Mouse (Mus musculus) forebrain, embryonic 11.5 days (tissue): ENCODE measurements around the gene Ppp2r5c. TPM values are rescaled to one million over a fixed set of nuclear protein-coding genes. Genes with fewer than 3 reads are reported as not detected.

ENCODE experiments used
- ATAC-seq: fragments of 200-750 bp; cut with Nextera tagmentation; replicated peaks from 2 replicates; pipeline ENCODE4 v1.8.0; 2017; ENCODE audit warnings: moderate TSS enrichment; ENCODE audit not compliant: low FRiP score
- DNase-seq: peaks from one replicate; pipeline ENCODE4 v3.0.0-alpha.2; 2017; ENCODE audit warnings: low spot score
- H3K27ac ChIP-seq: fragments of 300-500 bp; sonication (generic); 2 replicates; pipeline ENCODE4 v1.5.1; 2014; ENCODE audit warnings: low read depth, low read length
- H3K27me3 ChIP-seq: fragments of 300-500 bp; sonication (generic); 2 replicates; pipeline ENCODE4 v1.6.1; 2014; ENCODE audit warnings: mild to moderate bottlenecking, low read length, mixed read lengths; ENCODE audit not compliant: control insufficient read depth, insufficient read depth
- H3K36me3 ChIP-seq: fragments of 300-500 bp; sonication (generic); 2 replicates; pipeline ENCODE4 v1.6.1; 2014; ENCODE audit warnings: mild to moderate bottlenecking, low read length, moderate library complexity, mixed read lengths; ENCODE audit not compliant: control insufficient read depth, insufficient read depth
- H3K4me1 ChIP-seq: fragments of 300-500 bp; sonication (generic); replicated peaks from 2 replicates; pipeline ENCODE4 v1.6.1; 2014; ENCODE audit warnings: low read length, mixed read lengths; ENCODE audit not compliant: control insufficient read depth, insufficient read depth
- H3K4me2 ChIP-seq: fragments of 300-500 bp; sonication (generic); 2 replicates; pipeline ENCODE4 v1.6.1; 2014; ENCODE audit warnings: low read depth, mild to moderate bottlenecking, low read length, moderate library complexity, mixed read lengths; ENCODE audit not compliant: severe bottlenecking
- H3K4me3 ChIP-seq: fragments of 300-500 bp; sonication (generic); 2 replicates; pipeline ENCODE4 v1.5.1; 2014; ENCODE audit warnings: low read depth, low read length
- H3K9ac ChIP-seq: fragments of 300-500 bp; sonication (generic); 2 replicates; pipeline ENCODE4 v1.6.1; 2014; ENCODE audit warnings: low read length
- H3K9me3 ChIP-seq: fragments of 300-500 bp; sonication (generic); 2 replicates; pipeline ENCODE4 v1.6.1; 2016; ENCODE audit warnings: low read length, mixed read lengths; ENCODE audit not compliant: control insufficient read depth
- WGBS: fragments of 180-500 bp; shearing (Covaris S2); extraction: QIAGEN DNeasy Blood & Tissue Kit; methylation state at CpG from one replicate; pipeline ENCODE4 v1.1.7; 2014; 5-methylcytosine and 5-hydroxymethylcytosine counted together
- polyA plus RNA-seq: library from polyadenylated mRNA; unstranded; fragments of >200 nt; fragmentation: Nextera tagmentation; extraction: Ambion mirVana; gene quantifications from 2 replicates; pipeline ENCODE4 v1.2.1, GENCODE M21; 2014

Ppp2r5c gene
- polyA plus RNA-seq, 1 experiment from 2014 or later = 163 TPM

- H3K4me3 ChIP-seq = no peak overlapping the region
- no peak overlapping the region for H3K4me2 ChIP-seq
- 72% methylated on average over 9 of the region's 9 CpGs for WGBS
- H3K9me3 ChIP-seq = no peaks in the 10 kb centered on the region
- ATAC-seq (no peak), DNase-seq (no peak)
- H3K36me3 ChIP-seq = no peaks in the 10 kb centered on the region
- H3K27ac ChIP-seq = no peak overlapping the region
- no peaks in the 10 kb centered on the region for H3K4me1 ChIP-seq
- no peaks in the 10 kb centered on the region for H3K27me3 ChIP-seq
- no peak overlapping the region for H3K9ac ChIP-seq
These were observed 10.1 kb upstream of the Ppp2r5c start for GRCm38 (mm10) chr12:110436638-110437366.

- H3K27ac ChIP-seq = no peak overlapping the region
- no peak for ATAC-seq
- H3K36me3 ChIP-seq = no peaks in the 10 kb centered on the region
- DNase-seq = no peak
- H3K4me2 ChIP-seq = no peak overlapping the region
- H3K4me3 ChIP-seq = no peak overlapping the region
- no peak overlapping the region for H3K9ac ChIP-seq
- no peaks in the 10 kb centered on the region for H3K4me1 ChIP-seq
- no peaks in the 10 kb centered on the region for H3K27me3 ChIP-seq
- H3K9me3 ChIP-seq = no peaks in the 10 kb centered on the region
- WGBS = 70% methylated on average over 7 of the region's 7 CpGs
These were observed 9.6 kb upstream of the Ppp2r5c start for GRCm38 (mm10) chr12:110437367-110437703.

GRCm38 (mm10) chr12:110438367-110438973, 8.4 kb upstream of the Ppp2r5c start:
- Histone ChIP-seq H3K4me1 (no peaks in the 10 kb centered on the region), H3K4me3 (no peak overlapping the region), H3K27ac (no peak overlapping the region), H3K9ac (no peak overlapping the region), H3K4me2 (no peak overlapping the region), H3K9me3 (no peaks in the 10 kb centered on the region), H3K27me3 (no peaks in the 10 kb centered on the region), H3K36me3 (no peaks in the 10 kb centered on the region)
- ATAC-seq (no peak), DNase-seq (no peak)
- 46% methylated on average over 5 of the region's 5 CpGs for WGBS

GRCm38 (mm10) chr12:110442238-110442637, 4.7 kb upstream of the Ppp2r5c start:
- 90% methylated on average over 2 of the region's 2 CpGs for WGBS
- no peak for DNase-seq
- H3K9ac ChIP-seq = no peak overlapping the region
- H3K4me2 ChIP-seq = no peak overlapping the region
- H3K9me3 ChIP-seq = no peaks in the 10 kb centered on the region
- no peak overlapping the region for H3K27ac ChIP-seq
- no peak for ATAC-seq
- H3K4me1 ChIP-seq = no peaks in the 10 kb centered on the region
- H3K27me3 ChIP-seq = no peaks in the 10 kb centered on the region
- H3K36me3 ChIP-seq = no peaks in the 10 kb centered on the region
- H3K4me3 ChIP-seq = no peak overlapping the region

- Histone ChIP-seq H3K27ac (no peak overlapping the region), H3K27me3 (no peaks in the 10 kb centered on the region), H3K36me3 (no peaks in the 10 kb centered on the region), H3K4me3 (no peak overlapping the region), H3K9ac (no peak overlapping the region), H3K9me3 (no peaks in the 10 kb centered on the region), H3K4me2 (no peak overlapping the region), H3K4me1 (0 out of 2 replicates have a peak, but pooled peaks cover 2% of the 10 kb centered on the region)
- 73% methylated on average over 5 of the region's 5 CpGs for WGBS
- no peak for DNase-seq
- no peak for ATAC-seq
These were observed 2.4 kb upstream of the Ppp2r5c start for GRCm38 (mm10) chr12:110444530-110444929.

- H3K36me3 ChIP-seq = no peaks in the 10 kb centered on the region
- DNase-seq (no peak), ATAC-seq (no peak)
- H3K27ac ChIP-seq = no peak overlapping the region
- H3K9me3 ChIP-seq = no peaks in the 10 kb centered on the region
- WGBS = 39% methylated on average over 7 of the region's 7 CpGs
- H3K4me1 ChIP-seq = 0 out of 2 replicates have a peak, but pooled peaks cover 2% of the 10 kb centered on the region
- peak overlapping the region; percentile 86 for H3K4me3 ChIP-seq
- H3K27me3 ChIP-seq = no peaks in the 10 kb centered on the region
- no peak overlapping the region; the same call in 1 of the 2 replicates for H3K9ac ChIP-seq
- H3K4me2 ChIP-seq = peak overlapping the region; percentile 63
These were observed 1.1 kb upstream of the Ppp2r5c start for GRCm38 (mm10) chr12:110445775-110446174.

GRCm38 (mm10) chr12:110447306-110447705, 386 bp downstream of the Ppp2r5c start:
- peak; percentile 80 for DNase-seq
- Histone ChIP-seq H3K27me3 (no peaks in the 10 kb centered on the region), H3K9me3 (no peaks in the 10 kb centered on the region), H3K9ac (peak overlapping the region; percentile 74), H3K4me2 (peak overlapping the region; percentile 85), H3K4me1 (0 out of 2 replicates have a peak, but pooled peaks cover 2% of the 10 kb centered on the region), H3K4me3 (peak overlapping the region; percentile 86), H3K27ac (no peak overlapping the region), H3K36me3 (no peaks in the 10 kb centered on the region)
- ATAC-seq = peak; percentile 42
- under 1% methylated on average over 32 of the region's 39 CpGs for WGBS

GRCm38 (mm10) chr12:110448767-110449166, 1.8 kb downstream of the Ppp2r5c start:
- Histone ChIP-seq H3K27me3 (no peaks in the 10 kb centered on the region), H3K4me2 (no peak overlapping the region), H3K9me3 (no peaks in the 10 kb centered on the region), H3K4me3 (no peak overlapping the region), H3K9ac (no peak overlapping the region), H3K27ac (no peak overlapping the region), H3K36me3 (no peaks in the 10 kb centered on the region), H3K4me1 (0 out of 2 replicates have a peak, but pooled peaks cover 2% of the 10 kb centered on the region)
- ATAC-seq (no peak), DNase-seq (no peak)
- 57% methylated on average over 10 of the region's 10 CpGs for WGBS

- ATAC-seq (no peak), DNase-seq (peak; percentile 66)
- WGBS = 20% methylated on average over 5 of the region's 5 CpGs
- H3K27me3 ChIP-seq = no peaks in the 10 kb centered on the region
- H3K9me3 ChIP-seq = no peaks in the 10 kb centered on the region
- H3K4me3 ChIP-seq = no peak overlapping the region
- no peaks in the 10 kb centered on the region for H3K4me1 ChIP-seq
- H3K4me2 ChIP-seq = no peak overlapping the region
- no peaks in the 10 kb centered on the region for H3K36me3 ChIP-seq
- no peak overlapping the region for H3K27ac ChIP-seq
- H3K9ac ChIP-seq = no peak overlapping the region
These were observed 7.3 kb downstream of the Ppp2r5c start for GRCm38 (mm10) chr12:110454223-110454622.
